ENCODE assay signal across 11 mouse cellular contexts in genomic region chr9:46111334-46111733, GRCm38 (mm10).
DNase-seq lines count a peak whose midpoint lies in the region; ATAC-seq lines count a peak whose summit lies in the region.
"Had no signal": no experiment of that assay in that cellular context is flagged by ENCODE, and none has a peak within 500 bp of the region (broad histone marks: within the 10 kb centered on the region; RNA-seq: fewer than 3 reads in every experiment).

No protein-coding gene starts in this region.

- no peaks in the 10 kb centered on the region for H3K36me3 ChIP-seq in heart, embryonic 11.5 days (ENCODE audit: control insufficient read depth, insufficient read depth, low read length)
- no peaks in the 10 kb centered on the region for H3K36me3 ChIP-seq in liver, embryonic 11.5 days (ENCODE audit: control insufficient read depth, insufficient read depth, low read length)
- H3K36me3 ChIP-seq in intestine, embryonic 16.5 days (ENCODE audit: control insufficient read depth, insufficient read depth, low read length), result no peaks in the 10 kb centered on the region
- no peaks in the 10 kb centered on the region for H3K36me3 ChIP-seq in stomach, embryonic 15.5 days
- H3K36me3 ChIP-seq: liver, embryonic 15.5 days; midbrain, embryonic 13.5 days had no signal

- no peak overlapping the region for H3K4me2 ChIP-seq in heart, embryonic 11.5 days
- H3K4me2 ChIP-seq in liver, embryonic 11.5 days, result no peak overlapping the region
- H3K4me2 ChIP-seq in intestine, embryonic 16.5 days (ENCODE audit: low read depth, low read length), result no peak overlapping the region
- no peak overlapping the region for H3K4me2 ChIP-seq in stomach, embryonic 15.5 days
- H3K4me2 ChIP-seq: midbrain, embryonic 13.5 days had no signal

- no peak for ATAC-seq in heart, embryonic 11.5 days (replicated peaks; ENCODE audit: insufficient number of reproducible peaks, low FRiP score, low TSS enrichment)
- ATAC-seq in liver, embryonic 11.5 days (replicated peaks; ENCODE audit: low FRiP score), result peak; percentile 72
- no peak for ATAC-seq in intestine, embryonic 16.5 days
- ATAC-seq in stomach, embryonic 15.5 days (ENCODE audit: insufficient read depth, low FRiP score, low read depth), result no peak
- ATAC-seq: midbrain, embryonic 13.5 days had no signal

- no peaks in the 10 kb centered on the region for H3K9me3 ChIP-seq in heart, embryonic 11.5 days (replicated peaks; ENCODE audit: control insufficient read depth, low read length)
- no peaks in the 10 kb centered on the region for H3K9me3 ChIP-seq in liver, embryonic 11.5 days (ENCODE audit: control insufficient read depth, low read length)
- H3K9me3 ChIP-seq in intestine, embryonic 16.5 days (ENCODE audit: control insufficient read depth, low read length), result no peaks in the 10 kb centered on the region
- no peaks in the 10 kb centered on the region for H3K9me3 ChIP-seq in stomach, embryonic 15.5 days
- H3K9me3 ChIP-seq: liver, embryonic 15.5 days; midbrain, embryonic 13.5 days had no signal

- peaks cover 28% of the 10 kb centered on the region for H3K4me1 ChIP-seq in heart, embryonic 11.5 days (ENCODE audit: control insufficient read depth, insufficient read depth, low read length)
- peaks cover 36% of the 10 kb centered on the region for H3K4me1 ChIP-seq in liver, embryonic 11.5 days (replicated peaks; ENCODE audit: control insufficient read depth, insufficient read depth, low read length)
- H3K4me1 ChIP-seq in intestine, embryonic 16.5 days (ENCODE audit: control insufficient read depth, insufficient read depth, low read length), result peaks cover 27% of the 10 kb centered on the region
- H3K4me1 ChIP-seq in stomach, embryonic 15.5 days, result peaks cover 22% of the 10 kb centered on the region; the same call in 1 of the 2 replicates

- H3K27me3 ChIP-seq in heart, embryonic 11.5 days (ENCODE audit: control insufficient read depth, insufficient read depth, low read length), result no peaks in the 10 kb centered on the region
- H3K27me3 ChIP-seq in liver, embryonic 11.5 days (replicated peaks; ENCODE audit: control insufficient read depth, insufficient read depth, low read length), result no peaks in the 10 kb centered on the region
- H3K27me3 ChIP-seq in intestine, embryonic 16.5 days (replicated peaks; ENCODE audit: control insufficient read depth, insufficient read depth, low read length), result no peaks in the 10 kb centered on the region
- H3K27me3 ChIP-seq in stomach, embryonic 15.5 days (replicated peaks), result no peaks in the 10 kb centered on the region
- H3K27me3 ChIP-seq: liver, embryonic 15.5 days; midbrain, embryonic 13.5 days had no signal

- no peak overlapping the region for H3K9ac ChIP-seq in heart, embryonic 11.5 days (ENCODE audit: low read depth, low read length)
- no peak overlapping the region for H3K9ac ChIP-seq in liver, embryonic 11.5 days (ENCODE audit: low read depth, low read length)
- no peak overlapping the region for H3K9ac ChIP-seq in intestine, embryonic 16.5 days (ENCODE audit: low read depth, low read length)
- no peak overlapping the region for H3K9ac ChIP-seq in stomach, embryonic 15.5 days
- H3K9ac ChIP-seq: liver, embryonic 15.5 days; midbrain, embryonic 13.5 days had no signal

- intact Hi-C loops in heart, postnatal 10 days (cut with DNase I), result no loop called here

- H3K4me3 ChIP-seq in heart, embryonic 11.5 days (ENCODE audit: low read depth, low read length), result no peak overlapping the region
- H3K4me3 ChIP-seq in liver, embryonic 11.5 days (ENCODE audit: low read depth, low read length), result no peak overlapping the region
- H3K4me3 ChIP-seq in intestine, embryonic 16.5 days (ENCODE audit: low read length), result no peak overlapping the region
- no peak overlapping the region for H3K4me3 ChIP-seq in stomach, embryonic 15.5 days (replicated peaks)
- H3K4me3 ChIP-seq: liver, embryonic 15.5 days; midbrain, embryonic 13.5 days had no signal

- peak overlapping the region; percentile 24; the same call in 1 of the 2 replicates for H3K27ac ChIP-seq in heart, embryonic 11.5 days (ENCODE audit: low read depth, low read length)
- no peak overlapping the region for H3K27ac ChIP-seq in liver, embryonic 11.5 days (ENCODE audit: low read depth, low read length)
- H3K27ac ChIP-seq in intestine, embryonic 16.5 days (ENCODE audit: low read length), result 0 out of 2 replicates have a peak overlapping the region, but pooled peaks have one; percentile 61
- peak overlapping the region; percentile 59; the same call in 1 of the 2 replicates for H3K27ac ChIP-seq in stomach, embryonic 15.5 days
- H3K27ac ChIP-seq: liver, embryonic 15.5 days; midbrain, embryonic 13.5 days had no signal

- DNase-seq in heart, postnatal 10 days, result no peak
- no peak for DNase-seq in liver, embryonic 11.5 days (ENCODE audit: low spot score)
- DNase-seq in liver, result no peak
- no peak for DNase-seq in thymus, postnatal 36 days
- no peak for DNase-seq in thymus, postnatal 4 days
- DNase-seq: cerebellum, adult 18-20 months had no signal
